8 mouse cellular contexts compared by ENCODE assay signal in genomic region chr15:25621351-25622199, GRCm38 (mm10). TPM values are rescaled to one million over a fixed set of nuclear protein-coding genes. Genes with fewer than 3 reads are reported as not detected.
DNase-seq lines count a peak whose midpoint lies in the region; ATAC-seq and TF ChIP-seq lines count a peak whose summit lies in the region.

No protein-coding gene starts in this region.

- peaks cover 35% of the 10 kb centered on the region for H3K79me3 ChIP-seq in C2C12 (ENCODE audit: low read depth)

- H3K27me3 ChIP-seq in C2C12 (ENCODE audit: control insufficient read depth, insufficient read depth, insufficient read length) (no peaks in the 10 kb centered on the region), E14TG2a.4 (ENCODE audit: insufficient read depth, low read length) (peaks cover 7% of the 10 kb centered on the region)
- peaks cover 44% of the 10 kb centered on the region for H3K27me3 ChIP-seq in forebrain, embryonic 15.5 days
- no peaks in the 10 kb centered on the region for H3K27me3 ChIP-seq in stomach, embryonic 16.5 days (ENCODE audit: control insufficient read depth, insufficient read depth, low read length)

- peak; percentile 41 for DNase-seq in lung, adult 2 months
- no peak for DNase-seq in left cerebral cortex, adult 9 months (ENCODE audit: low spot score in 2 of 2)
- no peak for DNase-seq in T-cell, adult 2 months (ENCODE audit: low spot score)
- no peak for DNase-seq in layer of hippocampus, postnatal 25 days (ENCODE audit: extremely low spot score in 1 of 2, low spot score in 1 of 2)

- H3K9ac ChIP-seq in forebrain, embryonic 15.5 days (replicated peaks) = no peak overlapping the region
- peak overlapping the region; percentile 68 for H3K9ac ChIP-seq in stomach, embryonic 16.5 days (ENCODE audit: low read length)

- TF ChIP-seq POLR2A in lung, adult 2 months (IDR thresholded peaks at IDR 0.05; ENCODE audit: borderline replicate concordance, extremely low read depth, low read depth, low read length) = peak; percentile 37; the same call in 1 of the 2 replicates

- WGBS in forebrain, embryonic 15.5 days = 4% methylated on average over 20 of the region's 20 CpGs
- WGBS in lung, adult 2 months = 12% methylated on average over 20 of the region's 20 CpGs
- WGBS in stomach, embryonic 16.5 days = 8% methylated on average over 20 of the region's 20 CpGs

- peaks cover 21% of the 10 kb centered on the region for H3K36me3 ChIP-seq in C2C12 (ENCODE audit: control insufficient read depth, insufficient read depth)
- H3K36me3 ChIP-seq in E14TG2a.4 (ENCODE audit: insufficient read depth, low read length) = 0 out of 2 replicates have a peak, but pooled peaks cover 3% of the 10 kb centered on the region
- no peaks in the 10 kb centered on the region for H3K36me3 ChIP-seq in forebrain, embryonic 15.5 days
- H3K36me3 ChIP-seq in stomach, embryonic 16.5 days (ENCODE audit: control insufficient read depth, insufficient read depth, low read length) = no peaks in the 10 kb centered on the region

- peak overlapping the region; percentile 18 for H3K4me3 ChIP-seq in C2C12 (ENCODE audit: insufficient read depth, poor library complexity, severe bottlenecking)
- H3K4me3 ChIP-seq in E14TG2a.4 (replicated peaks; ENCODE audit: low read length) = peak overlapping the region; percentile 98
- H3K4me3 ChIP-seq in forebrain, embryonic 15.5 days = peak overlapping the region; percentile 75
- peak overlapping the region; percentile 26 for H3K4me3 ChIP-seq in lung, adult 2 months (replicated peaks; ENCODE audit: extremely low read depth, low read depth, low read length)
- H3K4me3 ChIP-seq in stomach, embryonic 16.5 days (replicated peaks; ENCODE audit: low read length) = peak overlapping the region; percentile 90

- peaks cover 43% of the 10 kb centered on the region for H3K4me1 ChIP-seq in E14TG2a.4 (replicated peaks; ENCODE audit: low read depth, low read length)
- peaks cover 21% of the 10 kb centered on the region for H3K4me1 ChIP-seq in forebrain, embryonic 15.5 days
- peaks cover 12% of the 10 kb centered on the region for H3K4me1 ChIP-seq in lung, adult 2 months (ENCODE audit: control insufficient read depth, insufficient read depth, low read length)
- peaks cover 24% of the 10 kb centered on the region for H3K4me1 ChIP-seq in stomach, embryonic 16.5 days (ENCODE audit: control insufficient read depth, insufficient read depth, low read length)

- ATAC-seq in forebrain, embryonic 15.5 days (replicated peaks) = peak; percentile 3; the same call in 1 of the 2 replicates
- no peak for ATAC-seq in stomach, embryonic 16.5 days (ENCODE audit: insufficient read depth, low FRiP score)

- H3K79me2 ChIP-seq in C2C12 (ENCODE audit: control insufficient read depth, insufficient read depth) = peaks cover 42% of the 10 kb centered on the region

- H3K9me3 ChIP-seq in E14TG2a.4 (ENCODE audit: low read length) = no peaks in the 10 kb centered on the region
- no peaks in the 10 kb centered on the region for H3K9me3 ChIP-seq in forebrain, embryonic 15.5 days
- H3K9me3 ChIP-seq in stomach, embryonic 16.5 days (replicated peaks; ENCODE audit: control insufficient read depth, low read length) = no peaks in the 10 kb centered on the region

- H3K4me2 ChIP-seq in forebrain, embryonic 15.5 days (replicated peaks) = peak overlapping the region; percentile 100
- H3K4me2 ChIP-seq in stomach, embryonic 16.5 days (ENCODE audit: low read depth, low read length) = peak overlapping the region; percentile 65

- no peak for TF ChIP-seq CTCF in C2C12 (IDR thresholded peaks at IDR 0.05; ENCODE audit: control insufficient read depth, insufficient read depth, insufficient read length)
- TF ChIP-seq CTCF in E14TG2a.4 (conservative IDR thresholded peaks at IDR 0.05; ENCODE audit: low read length) = no peak
- TF ChIP-seq CTCF in lung, adult 2 months (IDR thresholded peaks at IDR 0.05; ENCODE audit: insufficient read depth, low read length) = no peak

- peak overlapping the region; percentile 50 for H3ac ChIP-seq in C2C12 (ENCODE audit: control insufficient read depth, insufficient read length, low read depth)

- H3K27ac ChIP-seq in forebrain, embryonic 15.5 days (replicated peaks) = no peak overlapping the region
- H3K27ac ChIP-seq in stomach, embryonic 16.5 days (ENCODE audit: low read length) = peak overlapping the region; percentile 58

TF ChIP-seq in C2C12, 6 proteins besides CTCF, POLR2A, EP300 and RAD21:
- TF ChIP-seq FOSL1 (IDR thresholded peaks at IDR 0.05; ENCODE audit: insufficient read depth, low read length, poor library complexity, severe bottlenecking) (no peak), USF1 (IDR thresholded peaks at IDR 0.05; ENCODE audit: low read depth) (no peak), MYOG (IDR thresholded peaks at IDR 0.05; ENCODE audit: control insufficient read depth, extremely low read depth, insufficient read length) (no peak), MAX (IDR thresholded peaks at IDR 0.05) (no peak), MYOD1 (IDR thresholded peaks at IDR 0.05; ENCODE audit: control insufficient read depth, insufficient read length, low read depth) (no peak), CEBPB (IDR thresholded peaks at IDR 0.05; ENCODE audit: low read depth) (no peak)
TF ChIP-seq in C2C12: peak in this region for 0.

RNA-seq across cellular contexts. Expression of gene Myo10, which starts 0.8 kb away (rescaled TPM):
- 89.8 TPM for polyA plus RNA-seq in C2C12 (2012; fragmentation: generic; extraction: Trizol)
- 43.0 and 48.1 TPM in 2 replicates for polyA plus RNA-seq in forebrain, embryonic 15.5 days (2015; fragmentation: Nextera tagmentation; extraction: Ambion mirVana)
- 81.3 and 82.7 TPM in 2 replicates for polyA plus RNA-seq in lung, adult 2 months (2012; rRNA removed)
- 26.1 and 30.4 TPM in 2 replicates for polyA plus RNA-seq in stomach, embryonic 16.5 days (2015; fragmentation: Nextera tagmentation; extraction: Ambion mirVana)
- total RNA-seq in layer of hippocampus, postnatal 25 days (2021) = 10 to 100 TPM; 49.1 to 55.9 TPM

Comparison
In these comparisons a context has a peak if more than half of its experiments do, and no peak if none do; other contexts are left out.
1. H3K4me3 ChIP-seq: peak in every context shown above with its lines; median percentile 98 in E14TG2a.4; 90 in stomach, embryonic 16.5 days; 75 in forebrain, embryonic 15.5 days; 26 in lung, adult 2 months; 18 in C2C12.